Mouse (Mus musculus): ENCODE data around the gene Gpr180. TPM values are rescaled to one million over a fixed set of nuclear protein-coding genes. Genes with fewer than 3 reads are reported as not detected.

Gpr180 gene
- total RNA-seq, 2 experiments from 2014 or later = 33.0 to 34.0 TPM

DNA sequence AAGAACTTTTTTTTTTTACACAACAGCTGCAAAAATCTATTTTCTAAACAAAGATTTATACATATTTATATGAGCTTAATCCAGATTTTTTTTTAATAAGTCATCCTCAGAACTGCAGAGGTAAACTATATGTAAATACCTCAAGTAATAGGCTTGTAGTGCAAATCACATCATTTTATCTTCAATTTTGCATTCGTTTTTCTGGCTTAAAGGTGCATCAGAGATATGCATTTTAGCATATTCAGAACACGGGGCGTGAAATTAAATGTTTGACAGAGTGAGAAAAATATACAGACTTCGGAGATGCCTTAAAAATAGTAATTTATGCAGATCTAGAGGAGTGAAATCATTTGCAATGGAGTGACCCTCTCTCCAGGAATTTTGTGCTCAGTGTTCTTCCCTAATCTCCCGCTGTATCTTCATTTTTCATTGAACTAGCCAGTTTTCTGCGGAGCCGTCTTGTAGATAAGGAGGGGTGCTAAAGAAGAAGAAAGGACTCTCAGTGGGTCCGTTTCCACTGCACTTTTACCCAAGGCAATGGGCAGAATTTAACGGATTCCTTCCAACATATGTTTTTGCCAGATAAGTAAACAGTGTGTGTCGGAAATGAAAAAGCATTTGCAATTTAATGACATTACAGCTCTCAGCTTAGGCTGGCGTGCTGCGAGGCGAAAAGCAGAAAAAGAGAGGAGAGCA, 57.4 kb downstream of the Gpr180 start:
- no peak for DNase-seq (ENCODE audit: low spot score in 2 of 2)
- intact Hi-C loops (cut with DNase I) = no loop called here

DNA sequence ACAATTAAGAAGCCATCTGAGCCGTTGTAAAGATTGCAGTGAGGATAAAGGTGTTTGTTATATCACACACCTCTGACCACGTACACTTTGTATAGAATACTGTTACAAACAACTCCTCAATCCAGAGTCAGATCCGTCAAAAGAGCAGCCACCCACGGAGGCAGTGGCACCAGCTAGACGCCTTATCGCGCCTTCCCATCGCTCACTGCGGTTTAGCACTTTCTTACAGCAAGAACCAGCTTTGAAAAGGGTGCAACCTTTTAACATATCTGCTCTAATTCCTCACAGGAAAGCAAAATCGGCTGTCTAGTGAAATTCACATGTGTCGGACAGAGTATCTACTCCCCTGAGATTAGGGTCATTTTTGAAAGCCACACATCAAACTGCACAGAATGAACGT, 60.1 kb downstream of the Gpr180 start:
- no peak for DNase-seq (ENCODE audit: low spot score in 2 of 2)
- intact Hi-C loops (cut with DNase I) = no loop called here

DNA sequence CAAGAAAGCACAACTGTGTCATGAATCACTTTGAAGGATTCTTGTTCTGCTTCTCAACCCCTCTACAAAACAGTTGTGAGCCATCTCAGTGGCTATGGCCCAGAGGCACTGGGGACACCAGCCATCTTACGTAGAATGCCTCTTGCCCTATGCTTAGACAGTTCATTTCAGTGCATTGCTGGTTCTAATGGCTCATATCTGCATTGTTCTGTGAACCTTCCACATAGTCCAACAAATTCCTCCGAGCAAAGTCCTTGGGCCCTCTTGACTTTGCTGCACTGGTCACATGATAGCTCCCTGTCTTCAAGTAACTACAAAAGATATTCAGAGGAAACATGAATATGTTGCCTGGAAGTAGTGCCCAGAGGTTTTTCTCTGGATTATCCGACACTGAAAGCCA, 63.8 kb downstream of the Gpr180 start:
- intact Hi-C loops (cut with DNase I) = no loop called here
- no peak for DNase-seq (ENCODE audit: low spot score in 2 of 2)

DNA sequence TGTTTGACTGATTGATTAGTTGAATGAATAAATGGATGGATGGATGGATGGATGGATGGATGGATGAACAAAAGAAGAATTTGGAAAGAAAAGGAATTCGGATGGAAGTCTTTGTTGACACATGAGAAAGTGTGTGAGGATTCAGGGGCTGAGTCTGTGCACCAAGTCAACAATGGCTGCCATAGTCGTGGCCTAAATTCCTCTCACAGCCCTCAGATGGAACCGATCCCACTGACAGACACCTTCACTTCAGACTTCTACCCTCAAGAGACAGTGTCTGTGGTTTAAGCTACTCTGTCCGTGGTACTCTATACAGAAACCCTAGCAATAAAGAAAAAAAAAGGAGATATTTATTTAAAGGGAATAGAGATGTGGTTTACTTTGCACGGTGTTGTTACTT, 65.0 kb downstream of the Gpr180 start:
- no peak for DNase-seq (ENCODE audit: low spot score in 2 of 2)
- intact Hi-C loops (cut with DNase I) = no loop called here

DNA sequence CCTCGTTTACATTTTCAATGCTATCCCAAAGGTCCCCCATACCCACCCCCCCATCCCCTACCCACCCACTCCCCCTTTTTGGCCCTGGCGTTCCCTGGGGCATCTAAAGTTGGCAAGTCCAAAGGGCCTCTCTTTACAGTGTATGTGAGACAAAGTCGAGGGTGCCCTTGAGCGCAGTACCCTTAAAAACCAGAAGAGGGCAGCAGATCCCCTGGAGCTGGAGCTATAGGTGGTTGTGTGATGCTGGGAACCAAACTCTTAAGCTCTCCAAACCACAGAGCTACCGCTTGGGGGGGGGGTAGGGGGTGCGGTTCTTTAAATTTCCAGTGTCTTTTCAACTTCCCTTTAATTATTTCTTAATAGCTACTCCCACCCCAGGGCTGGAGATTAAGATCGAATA, 66.1 kb downstream of the Gpr180 start:
- intact Hi-C loops (cut with DNase I) = no loop called here
- no peak for DNase-seq (ENCODE audit: low spot score in 2 of 2)

DNA sequence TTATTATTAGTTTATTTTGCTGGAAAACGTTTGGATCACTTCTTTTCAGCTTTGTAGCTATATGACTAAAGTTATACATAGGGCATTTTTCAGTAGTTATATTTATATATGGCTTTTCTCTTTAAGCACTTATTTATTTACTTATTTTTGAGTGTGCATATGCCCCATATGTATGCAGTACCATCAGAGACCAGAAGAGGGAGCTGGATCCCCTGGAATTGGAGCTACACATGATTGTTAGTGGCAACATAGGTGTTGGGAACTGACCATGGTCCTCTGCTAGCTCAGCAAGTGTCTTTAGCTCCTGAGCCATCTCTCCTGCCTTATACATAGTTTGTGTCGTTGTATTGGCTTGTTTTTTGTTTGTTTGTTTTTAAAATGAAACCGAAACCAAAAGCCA, 70.4 kb downstream of the Gpr180 start:
- intact Hi-C loops (cut with DNase I) = no loop called here
- DNase-seq (ENCODE audit: low spot score in 2 of 2) = no peak

DNA sequence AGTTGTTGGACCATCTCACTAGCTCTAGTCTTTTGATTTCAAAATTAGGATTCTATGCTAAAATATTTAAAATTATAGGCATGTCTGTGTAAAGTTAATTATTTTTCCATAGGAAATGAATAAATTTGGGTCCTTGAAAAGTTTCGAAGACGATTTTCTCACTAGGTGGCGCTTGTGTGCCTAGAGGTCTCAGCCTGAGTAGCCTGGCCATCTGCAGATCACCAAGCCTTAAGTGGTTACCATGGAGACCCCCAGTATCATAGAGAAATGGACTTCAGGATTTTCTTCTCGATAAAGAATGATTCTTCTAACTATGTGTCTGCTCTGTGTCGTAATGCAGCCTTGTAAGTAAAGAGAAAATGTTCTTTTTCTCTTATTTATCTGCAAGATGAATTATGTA, 72.7 kb downstream of the Gpr180 start:
- intact Hi-C loops (cut with DNase I) = loop anchor here (5.0 kb wide), 1 partner anchor 383 kb away; no protein-coding TSS in a partner anchor
- DNase-seq (ENCODE audit: low spot score in 2 of 2) = no peak

DNA sequence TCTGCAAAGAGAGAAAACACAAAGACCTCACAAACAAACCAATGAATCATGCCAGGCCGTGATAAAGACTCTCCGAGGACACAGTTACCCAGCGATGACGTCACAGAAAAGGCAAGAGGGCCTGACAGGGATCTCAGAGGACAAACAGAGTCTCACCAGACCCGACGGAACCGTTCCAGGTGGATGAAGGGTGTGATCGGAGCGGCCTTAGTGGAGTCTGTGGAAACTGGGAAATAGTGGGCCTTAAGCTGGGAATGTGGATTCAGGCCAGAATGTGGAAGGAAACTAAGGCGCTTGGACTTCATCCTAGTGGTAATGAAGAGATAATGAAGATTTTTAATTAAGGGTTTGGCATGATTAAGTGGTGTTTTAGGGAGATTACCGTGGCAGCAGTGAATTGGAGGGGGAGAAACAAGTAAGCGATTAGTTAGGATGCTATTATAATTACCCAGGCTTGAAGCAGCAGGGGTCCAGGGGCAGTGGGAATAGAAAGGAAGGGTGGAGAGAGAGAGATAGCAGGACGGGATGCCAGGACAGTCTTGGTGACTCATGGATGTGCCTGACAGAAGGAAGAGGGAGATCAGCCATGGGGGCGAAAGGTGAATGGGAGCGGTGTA, 75.3 kb downstream of the Gpr180 start:
- intact Hi-C loops (cut with DNase I) = loop anchor here (5.0 kb wide), 1 partner anchor 380 kb away; no protein-coding TSS in a partner anchor
- no peak for DNase-seq (ENCODE audit: low spot score in 2 of 2)

Other genes starting within 250 kb of the Gpr180 start
- gene Dct, start 84.9 kb upstream of the Gpr180 start, total RNA-seq (2021) = under 1 TPM; 0.52 TPM
- gene Tgds, start 4.4 kb upstream of the Gpr180 start, total RNA-seq (2021) = 1 to 10 TPM; 5.4 to 5.6 TPM
- 10 to 100 TPM in 1 of 2 experiments, 1 to 10 TPM in 1; 7.9 to 11.2 TPM for gene Sox21, start 99.9 kb downstream of the Gpr180 start, total RNA-seq (2021)
- not detected for gene Gm9376, start 129.8 kb downstream of the Gpr180 start, total RNA-seq (2021)

Measured in left cerebral cortex, postnatal 36 days (tissue).